Mouse (Mus musculus) hindbrain, embryonic 13.5 days (tissue): ENCODE measurements around the gene Zscan25. TPM values are rescaled to one million over a fixed set of nuclear protein-coding genes. Genes with fewer than 3 reads are reported as not detected.
"Not testable (repeated sequence)": the region's sequence is repeated elsewhere in the genome, so short reads cannot be mapped to it uniquely, and the experiment has no call there.

Source experiments
- ATAC-seq: fragments of 200-750 bp; cut with Nextera tagmentation; 2 replicates; pipeline ENCODE4 v1.8.0; 2017; ENCODE audit warnings: moderate TSS enrichment; ENCODE audit not compliant: low FRiP score
- H3K27ac ChIP-seq: fragments of 300-500 bp; sonication (generic); 2 replicates; pipeline ENCODE4 v1.5.1; 2015; ENCODE audit warnings: inconsistent platforms, mild to moderate bottlenecking, moderate library complexity
- H3K27me3 ChIP-seq: fragments of 300-500 bp; sonication (generic); 2 replicates; pipeline ENCODE4 v1.6.1; 2015; ENCODE audit warnings: mild to moderate bottlenecking, inconsistent platforms
- H3K36me3 ChIP-seq: fragments of 300-500 bp; sonication (generic); 2 replicates; pipeline ENCODE4 v1.6.1; 2015; ENCODE audit warnings: mild to moderate bottlenecking, inconsistent platforms
- H3K4me1 ChIP-seq: fragments of 300-500 bp; sonication (generic); replicated peaks from 2 replicates; pipeline ENCODE4 v1.6.1; 2015; ENCODE audit warnings: inconsistent platforms
- H3K4me2 ChIP-seq: fragments of 300-500 bp; sonication (generic); 2 replicates; pipeline ENCODE4 v1.6.1; 2015; ENCODE audit warnings: inconsistent platforms, mild to moderate bottlenecking, moderate library complexity
- H3K4me3 ChIP-seq: fragments of 300-500 bp; sonication (generic); 2 replicates; pipeline ENCODE4 v1.5.1; 2015; ENCODE audit warnings: mild to moderate bottlenecking, inconsistent platforms
- H3K9ac ChIP-seq: fragments of 300-500 bp; sonication (generic); 2 replicates; pipeline ENCODE4 v1.6.1; 2015; ENCODE audit warnings: mild to moderate bottlenecking, inconsistent platforms
- H3K9me3 ChIP-seq: fragments of 300-500 bp; sonication (generic); 2 replicates; pipeline ENCODE4 v1.6.1; 2016; ENCODE audit warnings: inconsistent platforms
- WGBS: fragments of 180-500 bp; shearing (Covaris S2); methylation state at CpG from one replicate; pipeline ENCODE4 v1.1.7; 2015; 5-methylcytosine and 5-hydroxymethylcytosine counted together
- polyA plus RNA-seq: library from polyadenylated mRNA; unstranded; fragments of >200 nt; fragmentation: Nextera tagmentation; extraction: Ambion mirVana; gene quantifications from 2 replicates; pipeline ENCODE4 v1.2.1, GENCODE M21; 2015

Zscan25 gene
- 0.74 and 1.0 TPM in 2 replicates for polyA plus RNA-seq

DNA sequence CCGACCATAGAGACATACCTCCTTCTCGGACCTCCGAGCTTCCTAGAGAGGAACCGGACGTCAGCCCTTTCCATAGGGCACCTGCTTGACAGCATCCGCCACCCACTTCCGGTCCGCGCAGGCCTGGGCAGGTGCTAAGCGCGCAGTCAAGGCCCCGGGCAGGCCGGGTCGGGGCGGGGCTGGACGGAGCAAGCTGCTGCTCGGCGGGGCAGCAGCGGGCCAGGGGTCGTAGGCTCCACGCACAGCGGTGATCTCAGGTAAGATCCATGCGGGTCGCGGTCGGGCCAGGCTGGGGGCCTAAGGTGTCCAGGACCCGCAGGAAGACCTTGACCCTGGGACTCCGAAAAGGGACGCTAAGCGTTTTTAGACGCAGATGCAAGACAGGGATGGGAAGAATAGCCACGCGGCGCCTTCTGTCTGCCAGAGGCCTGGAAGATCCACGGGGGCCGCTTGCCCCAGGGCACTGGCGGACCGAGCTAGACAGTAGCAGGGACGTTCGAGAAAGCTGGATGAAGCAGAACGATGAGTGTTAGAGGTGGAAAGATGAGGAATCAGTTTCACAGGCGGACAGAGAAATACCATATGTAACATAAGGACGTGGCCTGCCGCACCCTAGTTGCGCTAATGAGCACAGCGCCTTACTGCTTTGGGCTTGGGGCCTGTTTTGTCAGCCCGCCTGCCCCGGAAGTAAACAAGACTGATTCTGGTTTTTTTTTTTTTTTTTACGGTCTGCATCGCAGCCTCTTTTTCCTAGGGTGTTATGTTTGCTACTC is at the start of gene Zscan25:
Zscan25 (plus strand) TSS at position 130 of the 773 bp plus-strand sequence.
- under 1% methylated on average over 50 of the region's 50 CpGs for WGBS
- peak within 1 kb of the TSS; percentile 96 for H3K4me3 ChIP-seq
- ATAC-seq = peak; percentile 98

DNA sequence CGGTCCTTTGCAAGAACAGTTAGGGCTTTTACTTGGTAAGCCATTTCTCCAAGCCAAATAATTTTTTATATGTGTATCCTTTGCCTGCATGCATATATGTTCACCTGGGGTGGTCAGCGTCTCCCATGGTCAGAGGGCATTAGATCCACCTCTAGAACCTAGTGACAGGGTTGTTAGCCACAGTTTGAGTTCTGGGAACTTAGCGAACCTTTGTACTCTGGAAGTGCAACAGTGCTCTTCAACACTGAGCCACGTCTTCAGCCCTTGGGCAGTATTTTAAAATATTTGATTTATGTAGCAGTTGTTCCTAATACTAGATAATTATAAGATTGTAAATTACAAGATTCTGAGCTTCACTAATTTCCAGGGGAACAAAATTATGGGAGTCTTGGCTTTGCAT is 49.7 kb upstream of the Zscan25 start:
- H3K4me2 ChIP-seq = peak overlapping the region; percentile 87
- peaks cover 26% of the 10 kb centered on the region for H3K4me1 ChIP-seq
- ATAC-seq = no peak
- H3K9me3 ChIP-seq = no peaks in the 10 kb centered on the region
- no peaks in the 10 kb centered on the region for H3K27me3 ChIP-seq
- H3K9ac ChIP-seq = peak overlapping the region; percentile 99
- H3K4me3 ChIP-seq = peak overlapping the region; percentile 99
- H3K36me3 ChIP-seq = peaks cover 24% of the 10 kb centered on the region
- H3K27ac ChIP-seq = no peak overlapping the region
- 89% methylated on average over 4 of the region's 4 CpGs for WGBS

More for the DNA sequence above, at the start of gene Zscan25:
- H3K4me1 ChIP-seq = peaks cover 16% of the 10 kb centered on the region
- peak within 1 kb of the TSS; percentile 90 for H3K9ac ChIP-seq
- H3K9me3 ChIP-seq = no peaks in the 10 kb centered on the region
- peak within 1 kb of the TSS; percentile 88 for H3K27ac ChIP-seq
- H3K36me3 ChIP-seq = peaks cover 31% of the 10 kb centered on the region
- 0 out of 2 replicates have a peak, but pooled peaks cover 2% of the 10 kb centered on the region for H3K27me3 ChIP-seq
- H3K4me2 ChIP-seq = peak within 1 kb of the TSS; percentile 89

DNA sequence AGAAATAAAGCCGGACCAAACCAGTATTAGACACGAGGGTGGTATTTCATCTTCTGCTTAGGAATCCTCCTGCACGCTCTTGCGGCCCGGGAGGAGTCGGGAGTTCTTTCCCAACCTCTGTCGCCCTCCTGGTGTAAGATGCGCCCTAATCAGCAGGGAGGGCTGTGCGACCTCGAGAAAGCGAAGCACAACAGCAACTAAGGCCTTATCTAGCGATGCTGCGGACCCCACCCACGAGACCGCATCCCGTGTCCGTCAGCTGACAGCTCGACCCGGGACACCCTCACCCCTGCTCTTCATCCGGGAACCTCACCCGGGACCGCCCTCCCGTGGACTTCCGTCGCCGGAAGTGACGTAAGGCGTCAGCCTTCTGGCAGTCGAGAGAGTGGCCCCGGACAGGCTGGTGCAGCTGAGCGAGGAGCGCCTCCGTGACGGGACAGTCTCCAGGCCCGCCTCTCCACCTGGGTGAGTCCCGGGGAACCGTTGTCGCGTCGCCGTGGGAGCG is 48.9 kb upstream of the Zscan25 start, which contains the start of gene Zfp655:
Zfp655 (plus strand) TSS at position 349 of the 505 bp plus-strand sequence.
- 0% methylated on average over 42 of the region's 42 CpGs for whole genome bisulfite sequencing
- H3K27ac ChIP-seq = peak within 1 kb of the TSS; percentile 94
- peak within 1 kb of the TSS; percentile 99 for H3K4me3 ChIP-seq

DNA sequence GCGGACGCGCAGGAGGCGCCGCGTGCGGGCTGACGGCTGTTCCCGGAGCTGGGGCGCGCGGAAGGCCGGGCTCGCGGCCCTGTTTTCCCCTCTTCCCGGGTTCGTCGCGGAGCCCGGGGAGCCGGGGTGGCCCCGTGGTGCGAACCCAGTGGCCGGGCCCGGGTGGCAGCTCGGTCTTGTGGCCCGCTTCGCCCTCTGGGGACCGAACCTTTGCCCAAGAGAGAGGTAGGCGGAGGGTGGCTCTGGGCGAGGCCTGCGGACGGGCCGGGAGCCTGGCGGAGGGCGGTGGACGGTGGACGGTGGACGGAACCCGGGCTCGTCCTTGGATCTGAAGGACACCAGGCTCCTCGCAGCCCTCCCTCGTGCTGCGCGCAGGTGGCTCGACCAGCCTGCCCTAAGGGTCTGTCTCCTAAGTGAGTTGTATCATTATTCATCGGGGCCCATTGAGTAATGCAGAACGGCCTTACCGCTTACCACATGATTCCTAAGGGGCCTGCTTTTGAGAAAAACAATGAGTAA is 48.3 kb upstream of the Zscan25 start:
- 0% methylated on average over 44 of the region's 49 CpGs for WGBS
- Histone ChIP-seq H3K9me3 (no peaks in the 10 kb centered on the region), H3K4me1 (peaks cover 26% of the 10 kb centered on the region), H3K9ac (peak overlapping the region; percentile 99), H3K4me3 (peak overlapping the region; percentile 99), H3K27me3 (no peaks in the 10 kb centered on the region), H3K36me3 (peaks cover 35% of the 10 kb centered on the region), H3K27ac (peak overlapping the region; percentile 94), H3K4me2 (peak overlapping the region; percentile 87)
- ATAC-seq = peak; percentile 80

More for the DNA sequence above, 48.9 kb upstream of the Zscan25 start, which contains the start of gene Zfp655:
- Histone ChIP-seq H3K9ac (peak within 1 kb of the TSS; percentile 99), H3K4me2 (peak within 1 kb of the TSS; percentile 87), H3K36me3 (peaks cover 31% of the 10 kb centered on the region), H3K9me3 (no peaks in the 10 kb centered on the region), H3K27me3 (no peaks in the 10 kb centered on the region), H3K4me1 (peaks cover 26% of the 10 kb centered on the region)
- peak; percentile 94 for ATAC-seq

DNA sequence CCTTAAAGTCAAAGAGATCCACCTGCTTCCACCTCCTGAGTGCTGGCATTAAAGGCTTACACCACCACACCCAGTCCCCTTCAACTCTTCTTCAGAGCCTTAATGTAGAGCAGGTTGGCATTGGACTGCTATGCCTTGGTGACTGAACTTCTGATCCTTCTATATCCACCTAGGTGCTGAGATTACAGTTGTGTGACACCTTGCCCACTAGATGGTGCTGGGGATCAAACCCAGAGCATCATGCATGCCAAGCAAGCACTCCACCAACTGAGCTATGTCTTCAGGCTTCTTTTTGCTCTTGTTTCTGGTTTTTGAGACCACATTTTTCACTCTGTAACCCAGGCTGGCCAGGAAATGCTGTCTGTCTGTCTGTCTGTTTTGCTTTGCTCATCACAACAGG is 45.7 kb upstream of the Zscan25 start:
- peaks cover 56% of the 10 kb centered on the region for H3K36me3 ChIP-seq

DNA sequence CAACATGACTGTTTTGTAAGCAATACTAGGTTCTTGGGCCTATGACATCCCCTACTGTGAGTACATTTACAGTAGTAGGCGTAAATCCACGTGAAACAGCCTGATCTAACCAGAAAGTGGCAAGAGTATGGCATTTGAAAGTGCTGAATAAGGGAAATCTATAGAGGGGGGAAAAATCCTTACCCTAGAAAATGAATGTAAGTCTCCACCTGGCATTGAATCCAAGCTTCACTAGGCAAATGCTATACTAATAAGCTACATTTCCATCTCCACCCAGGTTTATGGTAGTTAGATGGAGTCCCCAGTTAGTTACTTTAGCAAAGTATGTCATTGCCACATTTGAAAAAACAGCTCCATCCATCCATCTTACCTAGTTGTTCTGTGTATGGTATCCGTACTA is 30.8 kb upstream of the Zscan25 start:
- ATAC-seq = no peak
- no peaks in the 10 kb centered on the region for H3K9me3 ChIP-seq
- H3K4me2 ChIP-seq = no peak overlapping the region
- no peak overlapping the region for H3K9ac ChIP-seq
- no peak overlapping the region for H3K4me3 ChIP-seq
- peaks cover 74% of the 10 kb centered on the region for H3K36me3 ChIP-seq
- WGBS = 94% methylated on average over 3 of the region's 3 CpGs
- H3K27ac ChIP-seq = no peak overlapping the region
- H3K27me3 ChIP-seq = no peaks in the 10 kb centered on the region
- H3K4me1 ChIP-seq = no peaks in the 10 kb centered on the region

More for the DNA sequence above, 45.7 kb upstream of the Zscan25 start:
- Histone ChIP-seq H3K9ac (no peak overlapping the region), H3K27me3 (no peaks in the 10 kb centered on the region), H3K27ac (no peak overlapping the region), H3K9me3 (no peaks in the 10 kb centered on the region), H3K4me2 (no peak overlapping the region), H3K4me3 (no peak overlapping the region), H3K4me1 (peaks cover 26% of the 10 kb centered on the region)
- no peak for ATAC-seq

DNA sequence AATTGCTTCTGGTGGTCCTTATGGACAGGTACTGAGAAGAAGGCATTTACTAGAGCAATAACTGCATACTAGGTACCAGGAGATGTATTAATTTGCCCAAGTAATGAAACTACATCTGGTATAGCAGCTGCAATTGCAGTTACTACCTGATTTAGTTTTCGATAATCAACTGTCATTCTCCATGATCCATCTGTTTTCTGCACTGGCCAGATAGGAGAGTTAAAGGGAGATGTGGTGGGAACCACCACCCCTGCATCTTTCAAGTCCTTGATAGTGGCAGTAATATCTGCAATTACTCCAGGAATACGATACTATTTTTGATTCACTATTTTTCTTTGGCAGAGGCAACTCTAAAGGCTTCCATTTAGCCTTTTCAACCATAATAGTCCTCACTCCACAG is 6.7 kb upstream of the Zscan25 start:
- H3K4me2 ChIP-seq, H3K27ac ChIP-seq, H3K9me3 ChIP-seq, H3K27me3 ChIP-seq, ATAC-seq, H3K9ac ChIP-seq, H3K4me1 ChIP-seq, H3K36me3 ChIP-seq, H3K4me3 ChIP-seq: not testable (repeated sequence)
- 86% methylated on average over 2 of the region's 2 CpGs for WGBS

DNA sequence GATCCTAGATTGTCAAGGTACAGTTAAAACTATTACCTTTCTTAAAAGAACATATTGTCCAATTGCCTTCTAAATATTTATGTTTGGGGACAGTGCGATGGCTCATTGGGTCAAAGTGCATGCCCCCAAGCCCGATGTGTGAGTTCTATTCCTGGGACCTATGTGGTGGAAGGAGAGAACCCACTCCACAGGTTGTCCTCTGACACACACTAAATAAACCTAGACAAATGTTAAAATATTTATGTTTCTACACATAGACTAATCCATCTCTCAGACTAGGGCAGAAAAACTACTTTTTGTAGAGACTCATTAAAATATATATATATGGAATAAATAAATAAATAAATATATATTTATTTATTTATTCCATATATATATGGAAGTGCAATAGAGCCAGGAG is 352 bp upstream of the Zscan25 start:
- H3K4me1 ChIP-seq = peaks cover 16% of the 10 kb centered on the region

DNA sequence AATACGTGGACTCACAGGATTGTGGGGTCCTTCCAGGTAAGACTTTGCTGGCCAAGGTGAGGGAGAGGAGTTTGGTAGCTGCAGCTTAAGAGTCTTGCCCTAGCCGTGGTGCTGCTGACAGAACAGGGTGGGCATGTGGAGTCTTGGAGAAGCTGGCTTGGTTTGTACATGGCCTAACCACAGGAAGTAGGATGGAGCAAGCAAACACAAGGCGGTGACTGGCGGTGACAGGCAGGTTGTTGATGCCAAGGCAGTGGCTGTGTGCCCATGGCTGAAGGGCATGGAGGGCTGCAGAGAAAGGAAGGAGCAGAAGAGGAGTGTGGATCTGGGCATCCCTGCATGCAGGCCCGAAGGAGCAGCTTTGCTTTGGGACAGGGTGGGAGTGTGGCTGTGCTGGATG is 8.1 kb downstream of the Zscan25 start:
- H3K4me3 ChIP-seq = no peak overlapping the region
- peaks cover 97% of the 10 kb centered on the region for H3K36me3 ChIP-seq
- H3K27ac ChIP-seq = no peak overlapping the region
- H3K9ac ChIP-seq = no peak overlapping the region
- no peaks in the 10 kb centered on the region for H3K9me3 ChIP-seq
- H3K4me1 ChIP-seq = no peaks in the 10 kb centered on the region
- no peak for ATAC-seq
- 98% methylated on average over 5 of the region's 5 CpGs for WGBS
- no peak overlapping the region for H3K4me2 ChIP-seq
- H3K27me3 ChIP-seq = no peaks in the 10 kb centered on the region

More for the DNA sequence above, 352 bp upstream of the Zscan25 start:
- Histone ChIP-seq H3K4me3 (peak overlapping the region; percentile 96), H3K27ac (no peak overlapping the region), H3K9me3 (no peaks in the 10 kb centered on the region), H3K27me3 (0 out of 2 replicates have a peak, but pooled peaks cover 2% of the 10 kb centered on the region), H3K4me2 (peak overlapping the region; percentile 89; the same call in 1 of the 2 replicates), H3K36me3 (peaks cover 25% of the 10 kb centered on the region), H3K9ac (no peak overlapping the region)
- 90% methylated on average over 2 of the region's 2 CpGs for whole genome bisulfite sequencing
- ATAC-seq = peak; percentile 50

DNA sequence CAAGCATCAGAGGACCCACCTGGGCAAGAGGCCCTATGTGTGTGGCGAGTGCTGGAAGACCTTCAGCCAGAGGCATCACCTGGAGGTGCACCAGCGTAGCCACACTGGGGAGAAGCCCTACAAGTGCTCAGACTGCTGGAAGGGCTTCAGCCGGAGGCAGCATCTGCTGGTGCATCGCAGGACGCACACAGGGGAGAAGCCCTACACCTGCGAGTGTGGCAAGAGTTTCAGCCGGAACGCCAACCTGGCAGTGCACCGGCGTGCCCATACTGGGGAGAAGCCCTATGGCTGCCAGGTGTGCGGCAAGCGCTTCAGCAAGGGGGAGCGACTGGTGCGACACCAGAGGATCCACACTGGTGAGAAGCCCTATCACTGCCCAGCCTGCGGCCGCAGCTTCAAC is 10.4 kb downstream of the Zscan25 start:
- Histone ChIP-seq H3K4me2 (no peak overlapping the region), H3K9ac (no peak overlapping the region), H3K4me1 (no peaks in the 10 kb centered on the region), H3K27ac (no peak overlapping the region), H3K27me3 (no peaks in the 10 kb centered on the region), H3K4me3 (no peak overlapping the region), H3K36me3 (peaks cover 93% of the 10 kb centered on the region), H3K9me3 (no peaks in the 10 kb centered on the region)
- no peak for ATAC-seq
- 97% methylated on average over 16 of the region's 16 CpGs for WGBS

DNA sequence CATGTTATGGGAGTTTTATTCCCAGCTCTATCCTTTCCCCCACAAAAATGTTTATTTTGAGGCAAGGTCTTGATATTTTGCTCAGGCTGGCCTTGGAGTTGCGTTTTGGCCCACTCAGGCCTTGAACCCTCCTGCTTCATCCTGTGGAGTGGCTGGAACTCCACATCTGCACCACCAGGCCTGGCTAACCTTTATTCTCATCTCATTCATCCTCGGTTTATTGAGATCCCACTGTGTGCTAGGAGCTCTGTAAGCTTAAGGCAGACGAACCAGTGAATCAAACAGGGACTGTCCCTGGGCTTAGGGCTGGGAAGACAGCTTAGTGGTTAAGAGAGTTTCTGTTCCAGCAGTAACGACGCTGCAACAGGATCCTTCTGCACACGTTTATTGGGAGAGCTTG is 12.1 kb downstream of the Zscan25 start:
- Histone ChIP-seq H3K4me1 (no peaks in the 10 kb centered on the region), H3K9ac (no peak overlapping the region), H3K36me3 (peaks cover 77% of the 10 kb centered on the region), H3K4me2 (no peak overlapping the region), H3K27ac (no peak overlapping the region), H3K4me3 (no peak overlapping the region), H3K9me3 (no peaks in the 10 kb centered on the region), H3K27me3 (no peaks in the 10 kb centered on the region)
- 95% methylated on average over 6 of the region's 6 CpGs for WGBS
- ATAC-seq = no peak

DNA sequence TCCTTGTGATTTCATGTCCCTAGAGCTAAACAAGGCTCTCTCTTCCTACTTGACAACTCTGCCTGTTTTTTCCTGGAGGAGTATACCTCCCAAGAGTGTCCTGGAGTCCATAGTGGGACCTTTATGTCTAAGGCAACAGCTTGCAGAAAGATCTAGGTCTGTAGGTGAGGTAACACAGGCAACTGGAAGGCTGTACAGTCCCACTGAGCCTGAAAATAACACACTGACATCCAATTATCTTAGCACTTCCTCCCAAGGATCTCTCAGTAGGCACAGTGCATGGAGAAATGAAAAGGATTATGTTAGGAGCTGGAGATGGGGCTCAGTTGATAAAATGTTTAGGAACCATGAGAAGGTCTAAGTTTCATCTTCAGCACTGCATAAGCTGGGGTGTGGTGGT is 20.2 kb downstream of the Zscan25 start:
- ATAC-seq = no peak
- no peaks in the 10 kb centered on the region; the same call in 1 of the 2 replicates for H3K9me3 ChIP-seq
- H3K27ac ChIP-seq = no peak overlapping the region
- H3K4me1 ChIP-seq = no peaks in the 10 kb centered on the region
- no peak overlapping the region for H3K9ac ChIP-seq
- no peak overlapping the region for H3K4me3 ChIP-seq
- 0 out of 2 replicates have a peak, but pooled peaks cover 1% of the 10 kb centered on the region for H3K36me3 ChIP-seq
- H3K4me2 ChIP-seq = no peak overlapping the region
- no peaks in the 10 kb centered on the region for H3K27me3 ChIP-seq
